Mouse (Mus musculus) subcutaneous adipose tissue, adult 2 months (tissue): Measurements from ENCODE around the gene Sprr3. TPM values are rescaled to one million over a fixed set of nuclear protein-coding genes. Genes with fewer than 3 reads are reported as not detected.

Source experiments
- polyA plus RNA-seq: library from polyadenylated mRNA; depleted of rRNA; stranded (reverse); fragments of >200 nt; gene quantifications from 2 replicates; pipeline ENCODE4 v1.2.3, GENCODE M21; 2012; ENCODE audit warnings: low replicate concordance; rRNA removed

The Sprr3 gene
- polyA plus RNA-seq = 0.09 TPM in 1 of 2 replicates, not detected in the other

GRCm38 (mm10) chr3:92458620-92459019, at the start of gene Sprr3:
Gene Sprr3, minus strand, starts transcription at chr3:92458720.

DNA sequence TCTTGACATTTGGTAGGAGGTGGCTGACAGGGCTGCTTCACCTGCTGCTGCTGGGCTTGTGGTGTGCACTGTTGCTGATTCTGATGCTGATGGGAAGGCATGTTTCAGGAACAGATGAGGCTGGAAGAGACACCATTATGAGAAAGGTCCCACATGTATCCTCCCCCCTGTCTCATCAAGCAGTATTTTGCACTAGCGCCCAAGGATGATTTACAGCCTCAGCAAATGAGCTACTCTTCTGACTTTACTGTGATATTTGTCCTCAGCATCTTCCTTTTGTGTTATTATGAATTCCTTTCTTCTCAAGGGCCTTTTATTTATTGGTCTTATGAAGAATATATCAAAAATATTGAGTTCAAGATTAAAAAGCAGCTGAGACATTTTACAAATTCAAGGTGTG, 41.9 kb upstream of the Sprr3 start, which contains the start of gene Sprr4:
Sprr4 (minus strand) TSS at position 101 of the 400 bp plus-strand sequence.

GRCm38 (mm10) chr3:92485863-92486262, 27.3 kb upstream of the Sprr3 start, which contains the start of gene Sprr1a:
Gene Sprr1a, minus strand, starts transcription at chr3:92485895.

GRCm38 (mm10) chr3:92438689-92439088, 19.8 kb downstream of the Sprr3 start, which contains the start of gene Sprr1b:
Gene Sprr1b, minus strand, starts transcription at chr3:92438789.

DNA sequence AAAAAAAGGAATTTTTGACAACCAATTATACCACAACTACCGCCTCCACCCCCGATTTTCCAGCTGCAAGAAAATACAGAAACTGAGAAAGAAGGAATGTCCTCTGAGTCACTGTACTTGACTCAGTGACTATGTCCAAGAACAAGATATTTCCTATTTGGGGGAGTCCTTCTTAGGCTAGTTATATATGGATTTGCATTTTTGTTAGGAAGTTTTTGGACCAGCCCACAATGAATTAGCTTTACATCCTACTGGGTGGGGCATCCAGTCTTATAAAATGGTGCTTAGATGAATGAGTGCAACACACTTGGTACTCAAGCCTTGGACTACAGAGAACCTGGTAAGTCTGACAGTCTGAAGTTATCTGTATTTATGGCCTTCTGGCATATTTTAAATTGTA, 26.2 kb downstream of the Sprr3 start, which contains the start of gene Sprr2k:
Sprr2k (plus strand) TSS at position 301 of the 400 bp plus-strand sequence.

DNA sequence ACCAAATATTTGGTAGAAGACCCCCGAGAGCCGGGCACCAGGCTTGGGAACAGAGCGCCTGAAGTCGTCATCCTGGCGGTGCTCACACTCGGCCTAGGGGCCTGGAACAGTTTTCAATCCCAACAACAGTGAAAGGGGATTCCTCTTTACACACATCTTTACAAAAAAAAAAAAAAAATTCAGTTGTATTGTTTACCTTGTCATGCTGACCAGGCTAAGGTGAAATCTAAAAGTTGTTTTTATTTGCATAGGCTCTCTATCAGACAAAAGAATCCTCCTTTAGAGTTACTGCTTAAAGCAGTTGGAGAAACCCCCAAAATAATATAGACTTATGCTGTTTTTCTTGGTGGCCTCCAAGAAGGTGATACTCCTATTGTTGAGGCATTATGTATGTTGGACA, 29.2 kb downstream of the Sprr3 start, which contains the start of gene Gm9774:
Gm9774 (minus strand) TSS at position 101 of the 400 bp plus-strand sequence.

GRCm38 (mm10) chr3:92417782-92418181, 40.7 kb downstream of the Sprr3 start, which contains the start of gene Sprr2j-ps:
Gene Sprr2j-ps, plus strand, starts transcription at chr3:92418082.

GRCm38 (mm10) chr3:92407691-92408090, 50.8 kb downstream of the Sprr3 start, which contains the start of gene Sprr2i:
Gene Sprr2i, plus strand, starts transcription at chr3:92407991.

Other genes with a start within 250 kb of the Sprr3 start
- gene Sprr2a1, start 242.9 kb downstream of the Sprr3 start, polyA plus RNA-seq = 0.62 TPM in 1 of 2 replicates, not detected in the other
- gene Sprr2a2, start 242.8 kb downstream of the Sprr3 start, polyA plus RNA-seq = 6.5 and 104 TPM in 2 replicates
- 0.27 and 7.1 TPM in 2 replicates for gene Sprr2a3, start 173.3 kb downstream of the Sprr3 start, polyA plus RNA-seq
- 1.1 TPM in 1 of 2 replicates, not detected in the other for gene Sprr2b, start 142.1 kb downstream of the Sprr3 start, polyA plus RNA-seq
- 0.63 TPM in 1 of 2 replicates, not detected in the other for gene Sprr2d, start 119.6 kb downstream of the Sprr3 start, polyA plus RNA-seq
- 0.60 TPM in 1 of 2 replicates, not detected in the other for gene Sprr2e, start 106.6 kb downstream of the Sprr3 start, polyA plus RNA-seq
- 2.5 and 478 TPM in 2 replicates for gene Sprr2f, start 93.5 kb downstream of the Sprr3 start, polyA plus RNA-seq
- not detected in 2 replicates for gene Sprr2h, start 73.0 kb downstream of the Sprr3 start, polyA plus RNA-seq
- gene Sprr2i, start 50.7 kb downstream of the Sprr3 start, polyA plus RNA-seq = not detected in 2 replicates
- gene Sprr2j-ps, start 40.6 kb downstream of the Sprr3 start, polyA plus RNA-seq = not detected in 2 replicates
- 9.2 and 13.3 TPM in 2 replicates for gene Gm9774, start 29.3 kb downstream of the Sprr3 start, polyA plus RNA-seq
- gene Sprr2k, start 26.1 kb downstream of the Sprr3 start, polyA plus RNA-seq = not detected in 2 replicates
- gene Sprr1b, start 19.9 kb downstream of the Sprr3 start, polyA plus RNA-seq = not detected in 2 replicates
- gene Sprr1a, start 27.2 kb upstream of the Sprr3 start, polyA plus RNA-seq = 0.37 and 22.2 TPM in 2 replicates
- not detected in 2 replicates for gene Sprr4, start 41.8 kb upstream of the Sprr3 start, polyA plus RNA-seq
- not detected in 2 replicates for gene 2310046K23Rik, start 75.8 kb upstream of the Sprr3 start, polyA plus RNA-seq
- gene Ivl, start 115.0 kb upstream of the Sprr3 start, polyA plus RNA-seq = 0.31 TPM in 1 of 2 replicates, not detected in the other
- gene Smcp, start 130.3 kb upstream of the Sprr3 start, polyA plus RNA-seq = not detected in 2 replicates
- gene 2210017I01Rik, start 148.8 kb upstream of the Sprr3 start, polyA plus RNA-seq = not detected in 2 replicates
- not detected in 2 replicates for gene Lce6a, start 162.9 kb upstream of the Sprr3 start, polyA plus RNA-seq
- gene Lce1a1, start 189.6 kb upstream of the Sprr3 start, polyA plus RNA-seq = not detected in 2 replicates
- gene Lce1b, start 198.2 kb upstream of the Sprr3 start, polyA plus RNA-seq = not detected in 2 replicates
- not detected in 2 replicates for gene Lce1a2, start 211.6 kb upstream of the Sprr3 start, polyA plus RNA-seq
- gene Lce1c, start 220.5 kb upstream of the Sprr3 start, polyA plus RNA-seq = not detected in 2 replicates
- gene Lce1d, start 228.5 kb upstream of the Sprr3 start, polyA plus RNA-seq = not detected in 2 replicates